Mouse (Mus musculus) embryonic facial prominence, embryonic 12.5 days (tissue): Measurements from ENCODE around the gene Selenok. TPM values are rescaled to one million over a fixed set of nuclear protein-coding genes. Genes with fewer than 3 reads are reported as not detected.

ENCODE experiments used
- ATAC-seq: fragments of 200-750 bp; cut with Nextera tagmentation; 2 replicates; pipeline ENCODE4 v1.8.0; 2017; ENCODE audit not compliant: insufficient number of reproducible peaks, insufficient read depth, low FRiP score, low TSS enrichment
- H3K27ac ChIP-seq: fragments of 300-500 bp; sonication (generic); 2 replicates; pipeline ENCODE4 v1.5.1; 2016; ENCODE audit warnings: mild to moderate bottlenecking
- H3K27me3 ChIP-seq: fragments of 300-500 bp; sonication (generic); 2 replicates; pipeline ENCODE4 v1.6.1; 2016; ENCODE audit warnings: mild to moderate bottlenecking, moderate library complexity
- H3K36me3 ChIP-seq: fragments of 300-500 bp; sonication (generic); 2 replicates; pipeline ENCODE4 v1.6.1; 2016; ENCODE audit warnings: mild to moderate bottlenecking
- H3K4me1 ChIP-seq: fragments of 300-500 bp; sonication (generic); 2 replicates; pipeline ENCODE4 v1.6.1; 2016
- H3K4me2 ChIP-seq: fragments of 300-500 bp; sonication (generic); replicated peaks from 2 replicates; pipeline ENCODE4 v1.6.1; 2016; ENCODE audit warnings: mild to moderate bottlenecking, moderate library complexity
- H3K4me3 ChIP-seq: fragments of 300-500 bp; sonication (generic); 2 replicates; pipeline ENCODE4 v1.5.1; 2016; ENCODE audit warnings: mild to moderate bottlenecking
- H3K9ac ChIP-seq: fragments of 300-500 bp; sonication (generic); 2 replicates; pipeline ENCODE4 v1.6.1; 2016; ENCODE audit warnings: mild to moderate bottlenecking, moderate library complexity
- H3K9me3 ChIP-seq: fragments of 300-500 bp; sonication (generic); 2 replicates; pipeline ENCODE4 v1.6.1; 2016; ENCODE audit warnings: mild to moderate bottlenecking, moderate library complexity
- WGBS: fragments of 180-500 bp; shearing (Covaris S2); methylation state at CpG from one replicate; pipeline ENCODE4 v1.1.7; 2016; 5-methylcytosine and 5-hydroxymethylcytosine counted together
- polyA plus RNA-seq: library from polyadenylated mRNA; unstranded; fragments of >200 nt; fragmentation: Nextera tagmentation; extraction: Ambion mirVana; gene quantifications from 2 replicates; pipeline ENCODE4 v1.2.1, GENCODE M21; 2016

Gene Selenok
- polyA plus RNA-seq = 294 and 299 TPM in 2 replicates

DNA sequence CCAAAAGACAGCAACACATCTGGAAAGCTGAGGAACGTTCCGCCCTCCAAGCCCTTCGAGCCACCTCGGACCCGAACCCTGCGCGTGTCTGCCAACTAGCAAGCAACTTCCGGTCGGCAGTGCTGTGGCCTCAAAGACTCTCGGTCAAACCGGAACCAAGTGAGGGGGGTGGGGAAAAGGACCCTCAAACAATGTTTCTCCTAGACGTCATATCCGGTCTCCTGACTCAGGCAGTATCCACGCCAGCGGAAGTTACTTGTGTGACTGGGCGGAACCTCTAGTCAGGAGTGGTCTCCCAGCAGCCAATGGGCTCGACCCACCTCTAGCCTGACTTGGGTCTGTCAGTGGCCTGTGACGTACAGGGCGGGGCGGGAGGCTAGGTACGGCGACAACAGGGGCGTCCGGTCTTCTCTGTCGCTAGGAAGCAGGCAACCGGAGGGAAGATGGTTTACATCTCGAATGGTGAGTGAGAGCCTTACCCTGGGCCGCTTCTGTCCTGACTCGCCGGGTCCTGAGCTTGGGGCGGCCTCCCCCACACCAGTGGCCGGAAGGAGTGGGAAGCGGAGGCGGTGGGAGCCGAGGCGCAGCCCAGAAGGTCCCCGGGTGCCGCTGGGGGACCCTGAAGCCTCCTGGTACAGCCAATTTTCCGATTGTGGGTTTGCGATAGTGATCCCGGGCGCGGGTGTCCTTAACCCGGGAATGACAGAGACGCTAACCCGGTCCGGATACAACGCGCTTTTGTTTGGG is at the start of gene Selenok:
Gene Selenok (plus strand): TSS at position 234 of the 747 bp plus-strand sequence.
- H3K9ac ChIP-seq = peak within 1 kb of the TSS; percentile 87
- peak within 1 kb of the TSS; percentile 92 for H3K4me3 ChIP-seq
- H3K27me3 ChIP-seq = no peaks in the 10 kb centered on the region
- H3K9me3 ChIP-seq = no peaks in the 10 kb centered on the region
- peaks cover 28% of the 10 kb centered on the region for H3K36me3 ChIP-seq
- peak within 1 kb of the TSS; percentile 73 for H3K4me2 ChIP-seq
- peak within 1 kb of the TSS; percentile 76 for H3K27ac ChIP-seq
- WGBS = under 1% methylated on average over 49 of the region's 49 CpGs
- peaks cover 10% of the 10 kb centered on the region for H3K4me1 ChIP-seq
- ATAC-seq = peak; percentile 100

DNA sequence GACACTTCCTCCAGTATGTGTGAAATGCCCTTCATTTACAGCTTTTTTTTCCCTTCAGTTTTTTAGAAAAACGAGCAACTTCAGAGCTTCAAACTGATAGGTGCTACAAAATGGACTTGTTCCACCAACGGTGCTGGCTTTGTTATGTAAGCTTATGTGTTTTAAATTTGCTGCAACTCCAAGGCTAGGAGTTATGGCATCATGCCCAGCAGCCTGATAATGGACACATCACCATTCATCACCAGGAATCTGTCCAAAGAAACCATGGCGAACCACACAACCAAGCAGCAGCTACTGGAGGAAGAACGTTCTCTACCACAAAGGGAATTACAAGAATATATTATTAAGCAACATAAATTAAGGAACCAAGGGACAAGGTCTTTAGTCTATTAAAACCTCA is 39.1 kb upstream of the Selenok start:
- H3K36me3 ChIP-seq = no peaks in the 10 kb centered on the region
- H3K9me3 ChIP-seq = no peaks in the 10 kb centered on the region
- ATAC-seq = no peak
- H3K27ac ChIP-seq = no peak overlapping the region
- H3K4me2 ChIP-seq = no peak overlapping the region
- H3K4me1 ChIP-seq = no peaks in the 10 kb centered on the region
- H3K9ac ChIP-seq = no peak overlapping the region
- H3K27me3 ChIP-seq = no peaks in the 10 kb centered on the region
- no peak overlapping the region for H3K4me3 ChIP-seq
- WGBS = 75% methylated on average over 4 of the region's 4 CpGs

DNA sequence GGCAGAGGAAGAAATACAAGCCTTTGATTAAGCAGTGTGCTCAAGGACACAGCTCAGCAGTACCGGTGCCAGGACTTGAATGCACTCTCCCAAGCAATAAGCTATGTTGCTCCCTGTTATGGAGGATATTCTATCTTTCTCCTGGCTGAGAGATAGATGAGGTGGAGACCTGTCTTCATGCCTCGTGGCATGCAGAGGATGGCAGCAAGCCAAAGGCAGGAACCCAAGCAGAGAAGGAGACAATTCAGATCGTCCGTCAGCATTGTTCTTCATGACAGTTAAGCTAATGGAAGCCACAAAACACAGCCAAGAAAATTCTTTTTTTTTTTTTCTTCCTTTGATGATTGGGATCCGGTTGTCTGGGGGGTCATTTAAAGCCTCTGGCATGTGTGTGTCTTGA is 32.6 kb upstream of the Selenok start:
- 72% methylated on average over 5 of the region's 5 CpGs for WGBS
- no peaks in the 10 kb centered on the region for H3K27me3 ChIP-seq
- no peak overlapping the region for H3K4me2 ChIP-seq
- no peaks in the 10 kb centered on the region for H3K9me3 ChIP-seq
- no peak overlapping the region for H3K9ac ChIP-seq
- H3K4me3 ChIP-seq = no peak overlapping the region
- ATAC-seq = no peak
- H3K4me1 ChIP-seq = peaks cover 11% of the 10 kb centered on the region
- H3K27ac ChIP-seq = no peak overlapping the region
- no peaks in the 10 kb centered on the region for H3K36me3 ChIP-seq

DNA sequence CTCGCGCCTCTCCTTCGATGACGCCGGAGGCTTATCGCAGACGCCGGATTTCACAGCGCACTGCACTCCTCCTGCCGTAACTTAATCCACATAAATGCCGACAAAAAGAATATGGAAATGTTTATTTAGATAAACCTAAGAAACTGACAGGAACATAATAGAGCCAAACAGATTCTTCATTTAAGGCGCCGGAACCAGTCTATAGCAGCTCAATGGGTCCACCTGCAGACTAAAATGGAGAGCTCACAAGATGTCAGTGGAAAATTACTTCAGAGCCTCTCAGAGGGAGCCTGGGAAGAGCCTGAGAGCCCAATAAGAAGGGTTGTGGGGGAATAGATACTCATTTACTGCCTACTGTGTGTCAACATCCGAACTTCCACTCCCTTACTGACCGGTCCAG is 30.6 kb upstream of the Selenok start:
- no peak overlapping the region for H3K4me2 ChIP-seq
- H3K4me3 ChIP-seq = no peak overlapping the region
- WGBS = 83% methylated on average over 15 of the region's 15 CpGs
- no peaks in the 10 kb centered on the region for H3K27me3 ChIP-seq
- H3K4me1 ChIP-seq = peaks cover 13% of the 10 kb centered on the region
- no peak for ATAC-seq
- H3K9me3 ChIP-seq = no peaks in the 10 kb centered on the region
- no peaks in the 10 kb centered on the region for H3K36me3 ChIP-seq
- no peak overlapping the region for H3K27ac ChIP-seq
- no peak overlapping the region for H3K9ac ChIP-seq

DNA sequence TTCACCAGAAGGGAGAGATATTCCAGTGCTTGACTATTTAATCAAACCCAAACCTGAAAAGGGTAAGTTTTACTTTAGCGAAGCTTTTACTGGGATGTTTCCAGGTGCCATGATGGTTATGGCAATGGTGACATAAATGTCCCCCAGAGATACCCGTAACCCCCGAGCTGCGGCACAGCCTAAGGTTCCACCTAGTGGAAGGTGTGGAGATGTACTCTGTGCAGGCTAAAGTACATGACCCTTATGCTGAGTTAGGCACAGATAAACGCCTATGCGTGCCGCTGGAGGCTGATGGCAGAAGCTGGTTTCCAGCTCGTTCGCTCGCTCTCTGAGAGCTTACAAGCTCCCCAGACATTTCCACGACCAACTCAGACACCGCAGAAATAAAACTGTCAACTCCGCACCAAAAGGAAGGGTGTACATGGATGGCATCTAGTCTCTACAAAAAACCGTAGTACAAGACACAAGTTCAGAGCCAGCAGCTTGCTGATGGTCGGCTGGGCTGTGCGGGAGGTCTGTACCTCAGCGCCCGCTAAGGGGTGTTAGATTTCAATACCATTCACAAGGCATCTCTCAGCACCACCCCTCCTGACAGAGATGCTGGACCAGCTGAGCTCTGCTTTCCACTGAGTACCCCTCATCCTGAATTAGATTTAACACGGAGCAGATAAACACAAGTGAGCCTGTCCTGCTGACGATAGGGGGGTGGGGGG is 28.4 kb upstream of the Selenok start:
- no peak overlapping the region for H3K27ac ChIP-seq
- H3K27me3 ChIP-seq = no peaks in the 10 kb centered on the region
- H3K36me3 ChIP-seq = no peaks in the 10 kb centered on the region
- no peak overlapping the region for H3K9ac ChIP-seq
- H3K4me1 ChIP-seq = peaks cover 13% of the 10 kb centered on the region
- no peaks in the 10 kb centered on the region for H3K9me3 ChIP-seq
- H3K4me3 ChIP-seq = no peak overlapping the region
- ATAC-seq = no peak; the same call in 1 of the 2 replicates
- peak overlapping the region; percentile 21 for H3K4me2 ChIP-seq
- WGBS = 38% methylated on average over 20 of the region's 20 CpGs

DNA sequence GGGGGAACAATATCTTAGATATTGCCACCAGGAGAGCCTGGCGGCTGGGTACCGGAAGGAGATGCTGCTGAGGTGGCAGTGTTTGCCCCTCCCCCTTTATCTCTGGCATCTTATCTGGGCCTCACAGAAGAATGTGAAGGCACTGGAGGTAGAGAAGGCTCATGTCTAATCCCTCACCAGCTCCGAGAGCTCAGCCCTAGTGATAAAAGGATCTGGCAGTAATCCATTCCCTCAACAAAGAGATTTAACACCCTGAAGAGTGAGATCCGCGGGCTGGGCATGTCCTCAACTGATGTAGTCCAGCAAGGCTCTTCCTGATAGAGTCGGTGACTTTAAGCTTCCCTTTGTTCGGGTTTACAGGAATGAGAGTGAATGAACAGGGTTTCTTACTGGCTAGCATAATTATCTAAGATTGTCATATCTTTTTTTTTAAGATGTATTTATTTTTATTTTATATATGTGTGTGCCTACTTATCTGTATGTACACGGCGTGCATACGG is 27.7 kb upstream of the Selenok start:
- Histone ChIP-seq H3K27me3 (no peaks in the 10 kb centered on the region), H3K9ac (no peak overlapping the region), H3K27ac (no peak overlapping the region), H3K36me3 (no peaks in the 10 kb centered on the region), H3K9me3 (no peaks in the 10 kb centered on the region), H3K4me1 (peaks cover 13% of the 10 kb centered on the region), H3K4me3 (no peak overlapping the region), H3K4me2 (peak overlapping the region; percentile 21)
- ATAC-seq = no peak
- 25% methylated on average over 10 of the region's 10 CpGs for WGBS

DNA sequence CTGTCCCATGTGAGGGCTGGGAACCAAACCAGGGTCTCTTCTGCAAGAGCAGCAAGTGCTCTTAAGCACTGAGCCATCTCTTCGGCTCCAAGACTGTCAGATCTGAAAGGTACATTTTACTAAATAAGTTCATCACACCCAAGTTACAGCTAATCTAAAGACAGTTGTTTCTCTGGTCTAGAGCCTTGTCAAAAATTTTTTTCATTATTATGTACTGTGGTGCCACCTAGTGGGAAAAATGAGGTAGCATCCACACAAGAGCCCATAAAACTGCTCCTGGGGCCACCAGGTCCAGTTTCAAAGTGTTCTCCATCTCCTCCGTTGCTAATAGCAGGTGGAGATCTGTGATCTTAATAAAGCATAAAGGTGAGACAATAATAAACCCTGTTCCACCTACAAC is 27.2 kb upstream of the Selenok start:
- no peaks in the 10 kb centered on the region for H3K9me3 ChIP-seq
- WGBS = 14% methylated on average over 2 of the region's 2 CpGs
- no peaks in the 10 kb centered on the region for H3K36me3 ChIP-seq
- H3K4me1 ChIP-seq = peaks cover 13% of the 10 kb centered on the region
- no peaks in the 10 kb centered on the region for H3K27me3 ChIP-seq
- no peak overlapping the region for H3K27ac ChIP-seq
- no peak for ATAC-seq
- no peak overlapping the region for H3K4me2 ChIP-seq
- H3K4me3 ChIP-seq = no peak overlapping the region
- no peak overlapping the region for H3K9ac ChIP-seq

DNA sequence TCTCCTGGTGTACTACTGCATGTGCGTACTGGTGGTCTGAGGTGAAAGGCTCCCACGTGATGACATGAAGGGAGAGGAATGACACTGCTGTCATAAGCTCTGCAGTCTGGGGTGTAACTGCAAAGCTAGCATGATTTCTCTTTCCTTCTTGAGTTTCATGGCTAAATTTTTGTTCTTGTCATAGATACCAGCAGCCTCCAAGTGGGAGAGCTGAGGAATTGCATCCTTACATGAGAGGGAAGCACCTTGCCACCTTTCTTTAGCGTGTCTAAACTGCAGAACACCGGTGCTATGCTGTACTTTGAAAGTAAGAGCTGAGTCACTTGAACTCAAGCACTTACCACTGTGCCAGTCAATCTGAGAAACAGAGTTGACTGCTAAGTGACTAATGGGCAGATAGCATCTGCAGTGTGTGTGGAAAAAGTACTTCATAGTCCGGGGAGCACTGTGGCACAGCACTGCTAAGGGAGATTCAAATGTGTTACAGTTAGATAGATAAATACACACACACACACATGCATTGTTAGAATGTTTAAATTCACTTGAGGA is 21.3 kb upstream of the Selenok start:
- no peak for ATAC-seq
- H3K4me3 ChIP-seq = no peak overlapping the region
- no peaks in the 10 kb centered on the region for H3K36me3 ChIP-seq
- H3K9ac ChIP-seq = no peak overlapping the region
- H3K4me2 ChIP-seq = no peak overlapping the region
- no peaks in the 10 kb centered on the region for H3K9me3 ChIP-seq
- 76% methylated on average over 5 of the region's 5 CpGs for WGBS
- H3K27me3 ChIP-seq = no peaks in the 10 kb centered on the region
- H3K27ac ChIP-seq = no peak overlapping the region
- no peaks in the 10 kb centered on the region for H3K4me1 ChIP-seq

DNA sequence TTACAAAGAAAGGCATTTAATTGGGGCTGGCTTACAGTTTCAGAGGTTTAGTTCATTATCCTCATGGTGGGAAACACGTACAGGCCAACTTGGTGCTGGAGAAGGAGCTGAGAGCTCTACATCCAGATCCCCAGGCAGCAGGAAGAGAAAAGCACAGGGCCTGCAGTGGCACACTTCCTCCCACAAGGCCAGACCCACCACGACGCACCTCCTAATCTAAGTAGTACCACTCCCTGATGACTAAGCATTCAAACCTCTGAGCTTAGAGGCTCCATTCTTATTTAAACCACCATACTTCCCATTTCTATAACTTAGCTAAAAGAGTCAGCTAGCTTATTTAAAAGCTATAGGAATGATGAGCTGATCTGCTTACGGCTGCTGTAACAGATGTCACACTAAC is 17.3 kb upstream of the Selenok start:
- no peak overlapping the region for H3K27ac ChIP-seq
- no peaks in the 10 kb centered on the region for H3K27me3 ChIP-seq
- no peaks in the 10 kb centered on the region for H3K9me3 ChIP-seq
- no peaks in the 10 kb centered on the region for H3K36me3 ChIP-seq
- H3K4me1 ChIP-seq = no peaks in the 10 kb centered on the region
- H3K4me3 ChIP-seq = no peak overlapping the region
- H3K9ac ChIP-seq = no peak overlapping the region
- 80% methylated on average over 4 of the region's 4 CpGs for WGBS
- ATAC-seq = no peak
- H3K4me2 ChIP-seq = no peak overlapping the region

DNA sequence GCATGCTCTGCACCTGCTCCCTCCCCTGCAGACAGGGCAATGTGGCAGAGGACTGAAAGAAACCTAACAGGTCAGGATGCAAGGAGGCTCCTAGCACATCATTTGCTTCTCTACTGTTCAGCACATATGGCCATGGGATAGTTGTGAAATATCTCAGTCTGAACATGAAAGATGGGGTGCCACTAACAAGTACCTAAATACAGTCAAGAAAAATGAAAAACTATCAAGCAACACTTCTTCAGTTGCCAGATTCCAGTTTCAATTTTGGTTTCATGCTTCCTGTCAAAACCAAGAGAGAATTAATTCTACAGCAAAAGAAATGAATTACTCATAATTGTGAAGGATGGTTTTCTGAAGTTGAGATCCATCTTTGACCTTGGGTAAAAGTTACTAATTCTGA is 10.7 kb upstream of the Selenok start:
- H3K27me3 ChIP-seq = no peaks in the 10 kb centered on the region
- no peaks in the 10 kb centered on the region for H3K9me3 ChIP-seq
- no peaks in the 10 kb centered on the region for H3K4me1 ChIP-seq
- no peak overlapping the region for H3K9ac ChIP-seq
- H3K4me2 ChIP-seq = no peak overlapping the region
- no peaks in the 10 kb centered on the region for H3K36me3 ChIP-seq
- no peak overlapping the region for H3K4me3 ChIP-seq
- no peak overlapping the region for H3K27ac ChIP-seq
- ATAC-seq = no peak

DNA sequence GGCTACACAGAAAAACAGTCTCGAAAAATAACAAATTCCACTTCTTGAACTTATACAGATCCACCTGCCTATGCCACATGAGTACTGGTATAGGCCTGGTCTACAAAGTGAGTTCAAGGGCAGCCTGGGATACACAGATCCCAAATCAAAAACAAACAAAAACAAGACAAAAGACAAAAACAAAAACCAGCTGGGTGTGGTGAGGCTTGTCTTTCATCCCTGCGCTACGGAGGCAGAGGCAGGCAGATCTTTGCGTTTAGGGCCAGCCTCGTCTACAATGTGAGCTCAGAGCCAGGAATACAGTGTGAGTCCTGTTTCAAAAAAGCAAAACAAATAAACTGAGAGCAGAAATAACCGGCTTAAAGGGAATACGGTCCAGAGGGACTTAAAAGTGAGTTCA is 497 bp upstream of the Selenok start:
- Histone ChIP-seq H3K27me3 (no peaks in the 10 kb centered on the region), H3K4me2 (peak overlapping the region; percentile 73), H3K27ac (0 out of 2 replicates have a peak overlapping the region, but pooled peaks have one; percentile 63), H3K9me3 (no peaks in the 10 kb centered on the region), H3K4me1 (peaks cover 10% of the 10 kb centered on the region), H3K36me3 (peaks cover 21% of the 10 kb centered on the region), H3K4me3 (peak overlapping the region; percentile 92), H3K9ac (peak overlapping the region; percentile 50)
- ATAC-seq = peak; percentile 3; the same call in 1 of the 2 replicates
- WGBS = 60% methylated on average over 7 of the region's 7 CpGs

DNA sequence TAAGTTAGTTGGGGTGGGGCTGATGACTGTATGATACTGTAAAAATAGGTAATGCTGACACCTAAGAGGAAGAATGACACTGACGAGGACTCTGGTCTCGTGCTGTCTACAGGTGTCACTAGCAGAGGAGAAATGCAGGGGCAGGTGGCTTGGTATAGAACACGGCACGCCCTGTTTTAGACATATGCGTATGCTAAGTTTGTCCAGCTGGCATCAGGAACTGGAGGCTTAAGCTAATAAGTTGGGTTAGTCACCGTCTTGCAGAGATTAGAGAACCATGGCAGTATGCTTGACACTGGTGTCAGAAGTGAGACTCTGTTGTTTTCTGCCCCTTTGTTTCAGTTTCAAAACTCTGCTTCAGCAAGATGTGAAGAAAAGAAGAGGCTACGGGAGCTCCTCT is 3.3 kb downstream of the Selenok start:
- no peak overlapping the region for H3K4me3 ChIP-seq
- H3K36me3 ChIP-seq = peaks cover 50% of the 10 kb centered on the region
- H3K4me2 ChIP-seq = no peak overlapping the region
- WGBS = 94% methylated on average over 7 of the region's 7 CpGs
- no peak overlapping the region for H3K9ac ChIP-seq
- H3K27ac ChIP-seq = no peak overlapping the region
- H3K9me3 ChIP-seq = no peaks in the 10 kb centered on the region
- H3K27me3 ChIP-seq = no peaks in the 10 kb centered on the region
- H3K4me1 ChIP-seq = peaks cover 10% of the 10 kb centered on the region
- no peak for ATAC-seq
